Mouse (Mus musculus) forebrain, embryonic 14.5 days (tissue): ENCODE measurements around the gene Sec61a1. TPM values are rescaled to one million over a fixed set of nuclear protein-coding genes. Genes with fewer than 3 reads are reported as not detected.

Experiments used
- ATAC-seq: fragments of 200-750 bp; cut with Nextera tagmentation; 2 replicates; pipeline ENCODE4 v1.8.0; 2017; ENCODE audit warnings: mild to moderate bottlenecking, moderate library complexity
- DNase-seq: peaks from one replicate; pipeline ENCODE4 v3.0.0-alpha.2; 2015; ENCODE audit warnings: low spot score
- H3K27ac ChIP-seq: fragments of 300-500 bp; sonication (generic); 2 replicates; pipeline ENCODE4 v1.5.1; 2014; ENCODE audit warnings: low read depth, mild to moderate bottlenecking, control low read depth, low read length, moderate library complexity
- H3K27me3 ChIP-seq: fragments of 300-500 bp; sonication (generic); replicated peaks from 2 replicates; pipeline ENCODE4 v1.6.1; 2014; ENCODE audit warnings: low read length, control low read depth, mixed read lengths; ENCODE audit not compliant: control insufficient read depth, insufficient read depth
- H3K36me3 ChIP-seq: fragments of 300-500 bp; sonication (generic); 2 replicates; pipeline ENCODE4 v1.6.1; 2014; ENCODE audit warnings: low read length, control low read depth; ENCODE audit not compliant: control insufficient read depth, insufficient read depth
- H3K4me1 ChIP-seq: fragments of 300-500 bp; sonication (generic); 2 replicates; pipeline ENCODE4 v1.6.1; 2014; ENCODE audit warnings: antibody characterized with exemption, low read length, control low read depth; ENCODE audit not compliant: control insufficient read depth, insufficient read depth
- H3K4me2 ChIP-seq: fragments of 300-500 bp; sonication (generic); 2 replicates; pipeline ENCODE4 v1.6.1; 2014; ENCODE audit warnings: mild to moderate bottlenecking, control low read depth, low read length
- H3K4me3 ChIP-seq: fragments of 300-500 bp; sonication (generic); 2 replicates; pipeline ENCODE4 v1.5.1; 2014; ENCODE audit warnings: low read depth, low read length, control low read depth
- H3K9ac ChIP-seq: fragments of 300-500 bp; sonication (generic); 2 replicates; pipeline ENCODE4 v1.6.1; 2014; ENCODE audit warnings: mild to moderate bottlenecking, low read length, control low read depth, moderate library complexity
- H3K9me3 ChIP-seq: fragments of 300-500 bp; sonication (generic); replicated peaks from 2 replicates; pipeline ENCODE4 v1.6.1; 2016; ENCODE audit warnings: low read length, control low read depth, mixed read lengths; ENCODE audit not compliant: control insufficient read depth
- WGBS: fragments of 180-500 bp; shearing (Covaris S2); extraction: QIAGEN DNeasy Blood & Tissue Kit; methylation state at CpG from one replicate; pipeline ENCODE4 v1.1.7; 2014; 5-methylcytosine and 5-hydroxymethylcytosine counted together
- polyA plus RNA-seq: library from polyadenylated mRNA; unstranded; fragments of >200 nt; fragmentation: Nextera tagmentation; extraction: Ambion mirVana; gene quantifications from 2 replicates; pipeline ENCODE4 v1.2.1, GENCODE M21; 2014

The Sec61a1 gene
- polyA plus RNA-seq, 1 experiment from 2014 or later, result 131 TPM

GRCm38 (mm10) chr6:88486893-88487292, 31.8 kb downstream of the Sec61a1 start:
- Histone ChIP-seq H3K4me1 (no peaks in the 10 kb centered on the region), H3K27me3 (no peaks in the 10 kb centered on the region), H3K36me3 (peaks cover 68% of the 10 kb centered on the region), H3K4me2 (no peak overlapping the region), H3K4me3 (no peak overlapping the region), H3K27ac (no peak overlapping the region), H3K9ac (no peak overlapping the region), H3K9me3 (no peaks in the 10 kb centered on the region)
- DNase-seq (peak; percentile 80), ATAC-seq (0 out of 2 replicates have a peak, but pooled peaks have one; percentile 47)
- 75% methylated on average over 8 of the region's 8 CpGs for WGBS

- Histone ChIP-seq H3K27me3 (no peaks in the 10 kb centered on the region), H3K27ac (no peak overlapping the region), H3K9me3 (no peaks in the 10 kb centered on the region), H3K9ac (no peak overlapping the region), H3K36me3 (peaks cover 75% of the 10 kb centered on the region), H3K4me3 (no peak overlapping the region), H3K4me1 (no peaks in the 10 kb centered on the region), H3K4me2 (no peak overlapping the region)
- 94% methylated on average over 6 of the region's 6 CpGs for WGBS
- DNase-seq, result no peak
- no peak for ATAC-seq
Observed at GRCm38 (mm10) chr6:88485378-88485777, 33.3 kb downstream of the Sec61a1 start.

- H3K27ac ChIP-seq, result no peak overlapping the region
- H3K4me1 ChIP-seq, result no peaks in the 10 kb centered on the region
- no peaks in the 10 kb centered on the region for H3K27me3 ChIP-seq
- ATAC-seq (no peak), DNase-seq (no peak)
- no peak overlapping the region for H3K9ac ChIP-seq
- H3K36me3 ChIP-seq, result peaks cover 90% of the 10 kb centered on the region
- H3K4me3 ChIP-seq, result no peak overlapping the region
- H3K9me3 ChIP-seq, result no peaks in the 10 kb centered on the region
- no peak overlapping the region for H3K4me2 ChIP-seq
Observed at GRCm38 (mm10) chr6:88483913-88484312, 34.8 kb downstream of the Sec61a1 start.

- no peaks in the 10 kb centered on the region for H3K9me3 ChIP-seq
- no peak overlapping the region for H3K4me3 ChIP-seq
- peak; percentile 58 for DNase-seq
- WGBS, result 37% methylated on average over 7 of the region's 7 CpGs
- ATAC-seq, result no peak
- no peak overlapping the region for H3K27ac ChIP-seq
- H3K4me2 ChIP-seq, result no peak overlapping the region
- no peaks in the 10 kb centered on the region for H3K4me1 ChIP-seq
- H3K9ac ChIP-seq, result no peak overlapping the region
- peaks cover 92% of the 10 kb centered on the region for H3K36me3 ChIP-seq
- no peaks in the 10 kb centered on the region for H3K27me3 ChIP-seq
Observed at GRCm38 (mm10) chr6:88483111-88483510, 35.6 kb downstream of the Sec61a1 start.

GRCm38 (mm10) chr6:88480421-88480820, 38.3 kb downstream of the Sec61a1 start:
- ATAC-seq, result no peak
- H3K9ac ChIP-seq, result no peak overlapping the region
- peaks cover 94% of the 10 kb centered on the region for H3K36me3 ChIP-seq
- no peak overlapping the region for H3K27ac ChIP-seq
- H3K27me3 ChIP-seq, result no peaks in the 10 kb centered on the region
- H3K4me1 ChIP-seq, result no peaks in the 10 kb centered on the region
- no peak overlapping the region for H3K4me2 ChIP-seq
- H3K9me3 ChIP-seq, result no peaks in the 10 kb centered on the region
- WGBS, result 67% methylated on average over 6 of the region's 6 CpGs
- DNase-seq, result no peak
- no peak overlapping the region for H3K4me3 ChIP-seq

GRCm38 (mm10) chr6:88469878-88470277, 48.8 kb downstream of the Sec61a1 start:
- H3K9ac ChIP-seq, result no peak overlapping the region
- H3K27ac ChIP-seq, result no peak overlapping the region
- no peaks in the 10 kb centered on the region for H3K9me3 ChIP-seq
- peaks cover 73% of the 10 kb centered on the region for H3K36me3 ChIP-seq
- no peak overlapping the region for H3K4me2 ChIP-seq
- 70% methylated on average over 6 of the region's 6 CpGs for WGBS
- H3K4me1 ChIP-seq, result peaks cover 9% of the 10 kb centered on the region
- H3K27me3 ChIP-seq, result no peaks in the 10 kb centered on the region
- H3K4me3 ChIP-seq, result no peak overlapping the region
- ATAC-seq (no peak), DNase-seq (no peak)

GRCm38 (mm10) chr6:88465181-88465920, 53.4 kb downstream of the Sec61a1 start, which contains the start of gene Ruvbl1:
Gene Ruvbl1 (plus strand): TSS chr6:88465409.
- Histone ChIP-seq H3K9ac (peak within 1 kb of the TSS; percentile 69), H3K4me1 (peaks cover 9% of the 10 kb centered on the region), H3K27ac (no peak within 1 kb of the TSS), H3K9me3 (no peaks in the 10 kb centered on the region), H3K4me3 (peak within 1 kb of the TSS; percentile 53), H3K4me2 (peak within 1 kb of the TSS; percentile 73), H3K27me3 (no peaks in the 10 kb centered on the region), H3K36me3 (peaks cover 29% of the 10 kb centered on the region)
- WGBS, result under 1% methylated on average over 42 of the region's 42 CpGs
- ATAC-seq (peak; percentile 100), DNase-seq (peak; percentile 98)

- WGBS, result 71% methylated on average over 2 of the region's 2 CpGs
- no peak for ATAC-seq
Observed at GRCm38 (mm10) chr6:88454545-88454944, 64.2 kb downstream of the Sec61a1 start.

More at GRCm38 (mm10) chr6:88454545-88454944, 64.2 kb downstream of the Sec61a1 start:
- H3K4me1 ChIP-seq, result no peaks in the 10 kb centered on the region
- H3K4me3 ChIP-seq, result no peak overlapping the region
- no peak overlapping the region for H3K27ac ChIP-seq
- no peak for DNase-seq
- no peaks in the 10 kb centered on the region for H3K9me3 ChIP-seq
- 0 out of 2 replicates have a peak, but pooled peaks cover 3% of the 10 kb centered on the region for H3K27me3 ChIP-seq
- H3K4me2 ChIP-seq, result no peak overlapping the region
- no peaks in the 10 kb centered on the region for H3K36me3 ChIP-seq
- H3K9ac ChIP-seq, result no peak overlapping the region
